Mouse (Mus musculus) embryonic facial prominence, embryonic 14.5 days (tissue): ENCODE measurements at regions not wholly inside any gene's neighbourhood (a gene's known extent, or its start where the extent isn't known, plus 50 kb on each side); places are given as distances from the start of the nearest gene placed in this dataset.

Experiments used
- ATAC-seq: fragments of 200-750 bp; cut with Nextera tagmentation; 2 replicates; pipeline ENCODE4 v1.8.0; 2017; ENCODE audit warnings: low read depth, moderate number of reproducible peaks, moderate TSS enrichment
- DNase-seq: peaks from one replicate; pipeline ENCODE4 v3.0.0-alpha.2; 2015; ENCODE audit warnings: low spot score
- H3K27ac ChIP-seq: fragments of 300-500 bp; sonication (generic); replicated peaks from 2 replicates; pipeline ENCODE4 v1.5.1; 2014; ENCODE audit warnings: low read depth, mild to moderate bottlenecking, low read length, moderate library complexity
- H3K27me3 ChIP-seq: fragments of 300-500 bp; sonication (generic); replicated peaks from 2 replicates; pipeline ENCODE4 v1.6.1; 2014; ENCODE audit warnings: low read length; ENCODE audit not compliant: control insufficient read depth, insufficient read depth
- H3K36me3 ChIP-seq: fragments of 300-500 bp; sonication (generic); 2 replicates; pipeline ENCODE4 v1.6.1; 2014; ENCODE audit warnings: low read length, mixed read lengths; ENCODE audit not compliant: control insufficient read depth, insufficient read depth
- H3K4me1 ChIP-seq: fragments of 300-500 bp; sonication (generic); 2 replicates; pipeline ENCODE4 v1.6.1; 2014; ENCODE audit warnings: antibody characterized with exemption, low read length; ENCODE audit not compliant: control insufficient read depth, insufficient read depth
- H3K4me2 ChIP-seq: fragments of 300-500 bp; sonication (generic); 2 replicates; pipeline ENCODE4 v1.6.1; 2014; ENCODE audit warnings: low read depth, mild to moderate bottlenecking, low read length, moderate library complexity, mixed read lengths
- H3K4me3 ChIP-seq: fragments of 300-500 bp; sonication (generic); 2 replicates; pipeline ENCODE4 v1.5.1; 2014; ENCODE audit warnings: low read depth, mild to moderate bottlenecking, low read length
- H3K9ac ChIP-seq: fragments of 300-500 bp; sonication (generic); 2 replicates; pipeline ENCODE4 v1.6.1; 2014; ENCODE audit warnings: low read depth, mild to moderate bottlenecking, low read length, moderate library complexity, mixed read lengths
- H3K9me3 ChIP-seq: fragments of 300-500 bp; sonication (generic); 2 replicates; pipeline ENCODE4 v1.6.1; 2016; ENCODE audit warnings: low read length; ENCODE audit not compliant: control insufficient read depth
- WGBS: fragments of 180-500 bp; shearing (Covaris S2); extraction: QIAGEN DNeasy Blood & Tissue Kit; methylation state at CpG from one replicate; pipeline ENCODE4 v1.1.7; 2014; 5-methylcytosine and 5-hydroxymethylcytosine counted together

DNA sequence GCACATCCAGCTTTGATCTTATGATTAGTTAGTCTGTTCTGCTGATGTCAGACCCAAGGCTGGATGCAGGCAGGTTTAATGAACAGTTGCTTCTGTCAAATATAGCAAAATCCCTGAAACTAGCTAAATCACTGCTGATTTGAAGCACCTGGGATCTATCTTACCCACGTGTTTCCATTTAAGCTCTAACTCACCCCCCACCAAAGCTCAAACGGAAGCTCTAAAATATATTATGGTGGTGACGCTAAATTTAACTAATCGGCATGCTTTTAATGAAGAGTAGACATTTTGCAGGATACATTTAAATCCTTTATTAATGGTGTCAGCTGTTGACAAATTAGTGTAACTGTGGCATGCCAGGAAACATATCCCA is 241.3 kb upstream of the Pitrm1 start:
- Histone ChIP-seq H3K27me3 (no peaks in the 10 kb centered on the region), H3K9me3 (no peaks in the 10 kb centered on the region), H3K4me1 (no peaks in the 10 kb centered on the region; the same call in 1 of the 2 replicates), H3K9ac (no peak overlapping the region), H3K36me3 (no peaks in the 10 kb centered on the region), H3K4me2 (no peak overlapping the region), H3K27ac (no peak overlapping the region), H3K4me3 (no peak overlapping the region)
- WGBS: 32% methylated on average over 4 of the region's 4 CpGs
- ATAC-seq: no peak
- DNase-seq: peak; percentile 3

DNA sequence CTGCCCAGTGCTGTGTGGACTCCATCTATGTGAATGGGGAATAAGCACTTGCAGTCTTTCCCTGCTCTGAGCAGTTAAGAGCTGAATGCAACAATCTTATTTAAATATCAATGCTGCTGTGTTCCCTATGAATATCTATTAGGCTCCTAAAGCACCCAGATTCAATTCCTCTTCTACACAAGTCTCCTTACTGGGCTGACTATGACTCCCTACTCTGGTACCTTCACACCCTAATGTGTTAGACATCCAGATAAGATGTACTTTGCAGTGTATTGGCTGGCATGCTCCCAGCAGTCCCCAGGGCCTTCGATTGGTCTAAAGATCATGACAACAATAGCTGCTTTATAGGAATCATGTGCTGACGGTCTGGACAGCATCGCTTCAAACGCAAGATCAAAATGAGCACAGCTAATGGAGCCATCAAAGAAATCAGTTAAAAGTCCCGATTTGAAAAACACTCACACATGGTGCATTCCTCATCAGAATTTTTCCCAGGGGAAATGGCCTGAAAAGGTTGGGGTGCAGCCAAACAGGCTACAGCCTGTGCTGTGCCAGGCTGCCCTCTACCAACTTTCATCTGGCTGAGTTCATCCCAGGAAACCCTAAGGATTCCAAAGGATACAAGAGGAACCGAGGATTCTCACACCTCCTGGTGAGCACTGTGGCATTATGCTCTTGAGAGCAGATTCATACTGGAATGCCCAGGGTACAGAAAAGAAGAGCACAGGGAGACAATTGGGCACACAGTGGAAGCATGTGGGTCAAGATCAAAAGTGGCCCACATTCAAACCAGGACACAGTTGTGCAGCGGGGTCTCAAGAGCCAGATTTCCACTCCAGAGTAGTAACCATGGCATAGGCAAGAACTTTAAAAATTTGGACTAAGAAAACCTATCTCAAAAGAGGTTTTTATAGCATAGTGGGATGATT is 240.7 kb upstream of the Pitrm1 start:
- no peak for DNase-seq
- no peaks in the 10 kb centered on the region; the same call in 1 of the 2 replicates for H3K4me1 ChIP-seq
- no peak overlapping the region for H3K4me2 ChIP-seq
- H3K9me3 ChIP-seq: no peaks in the 10 kb centered on the region
- no peaks in the 10 kb centered on the region for H3K36me3 ChIP-seq
- ATAC-seq: no peak
- H3K9ac ChIP-seq: no peak overlapping the region
- H3K27me3 ChIP-seq: no peaks in the 10 kb centered on the region
- WGBS: 53% methylated on average over 7 of the region's 7 CpGs
- no peak overlapping the region for H3K4me3 ChIP-seq
- no peak overlapping the region for H3K27ac ChIP-seq

DNA sequence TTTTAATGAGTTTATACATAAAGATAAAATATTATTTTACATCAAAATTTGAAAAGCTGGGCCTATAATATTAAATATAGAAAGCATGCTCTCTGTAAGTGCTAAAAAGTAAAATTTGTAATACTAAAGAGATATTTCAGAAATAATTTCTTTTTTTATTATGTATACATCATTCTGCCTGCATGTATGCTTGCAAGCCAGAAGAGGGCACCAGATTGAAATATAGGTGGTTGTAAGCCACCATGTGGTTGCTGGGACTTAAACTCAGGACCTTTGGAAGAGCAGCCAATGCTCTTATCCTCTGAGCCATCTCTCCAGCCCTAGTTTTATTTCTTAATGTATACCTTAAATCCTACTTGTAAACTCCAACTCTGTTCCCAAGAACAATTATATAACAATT is 231.7 kb upstream of the Pitrm1 start:
- no peak overlapping the region for H3K9ac ChIP-seq
- no peak for ATAC-seq
- DNase-seq: no peak
- no peaks in the 10 kb centered on the region for H3K4me1 ChIP-seq
- H3K27ac ChIP-seq: no peak overlapping the region
- H3K36me3 ChIP-seq: no peaks in the 10 kb centered on the region
- no peaks in the 10 kb centered on the region for H3K27me3 ChIP-seq
- H3K4me2 ChIP-seq: no peak overlapping the region
- no peak overlapping the region for H3K4me3 ChIP-seq
- H3K9me3 ChIP-seq: no peaks in the 10 kb centered on the region

DNA sequence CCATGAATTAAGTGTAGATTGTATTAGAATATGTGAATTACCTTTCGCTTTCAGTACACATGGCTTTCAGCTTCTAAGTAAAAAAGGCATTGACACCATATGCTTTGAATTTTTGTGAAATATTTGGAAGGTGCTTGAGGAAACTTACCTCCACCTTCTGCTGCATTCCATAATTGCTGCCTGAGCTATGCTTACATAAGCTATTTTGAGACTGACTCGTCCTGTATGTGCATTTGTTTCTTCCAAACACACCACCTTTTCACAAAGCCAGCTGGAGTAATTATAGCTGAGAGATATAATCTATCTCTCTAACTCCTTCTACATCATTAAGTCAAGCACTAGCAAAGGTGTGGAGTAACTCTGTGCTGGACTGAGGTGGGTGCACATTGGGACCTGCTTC is 224.0 kb upstream of the Pitrm1 start:
- DNase-seq (no peak), ATAC-seq (no peak)
- WGBS: 64% methylated on average over 2 of the region's 2 CpGs
- Histone ChIP-seq H3K4me2 (no peak overlapping the region), H3K9me3 (no peaks in the 10 kb centered on the region), H3K4me1 (no peaks in the 10 kb centered on the region), H3K4me3 (no peak overlapping the region), H3K27ac (no peak overlapping the region), H3K36me3 (no peaks in the 10 kb centered on the region), H3K27me3 (no peaks in the 10 kb centered on the region), H3K9ac (no peak overlapping the region)

DNA sequence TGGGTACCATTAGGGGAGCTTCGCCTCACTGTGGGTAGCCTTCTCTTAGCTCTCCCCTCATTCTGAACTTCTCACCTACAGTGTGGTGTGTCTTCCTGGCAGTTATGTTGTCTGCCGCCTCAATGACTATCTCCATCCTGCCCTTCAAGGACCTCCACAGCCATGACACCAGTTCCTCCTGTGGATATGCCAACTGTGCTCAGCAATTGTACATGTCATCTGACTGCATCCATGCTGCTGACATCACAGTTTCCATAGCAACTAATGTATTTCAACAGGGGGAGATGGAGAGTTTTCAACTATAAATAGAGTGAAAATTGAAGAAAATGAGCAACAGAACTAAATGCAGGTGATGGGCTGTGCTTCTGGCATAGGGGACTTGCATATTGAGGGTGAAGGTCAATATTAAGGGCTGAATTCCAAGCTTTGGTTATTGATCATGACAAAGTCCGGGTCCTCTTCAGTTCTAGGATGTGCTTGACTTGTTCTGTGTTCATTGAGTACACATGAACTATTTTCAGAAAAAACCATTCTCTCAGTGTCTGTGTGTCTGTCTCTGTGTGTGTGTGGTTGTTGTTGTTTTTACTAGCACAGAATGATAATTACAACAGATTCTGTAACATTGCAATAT is 217.5 kb upstream of the Pitrm1 start:
- Histone ChIP-seq H3K36me3 (no peaks in the 10 kb centered on the region), H3K9ac (no peak overlapping the region), H3K4me1 (no peaks in the 10 kb centered on the region), H3K4me3 (no peak overlapping the region), H3K9me3 (no peaks in the 10 kb centered on the region), H3K27me3 (no peaks in the 10 kb centered on the region), H3K4me2 (no peak overlapping the region), H3K27ac (no peak overlapping the region)
- no peak for ATAC-seq
- 79% methylated on average over 3 of the region's 3 CpGs for WGBS
- no peak for DNase-seq

DNA sequence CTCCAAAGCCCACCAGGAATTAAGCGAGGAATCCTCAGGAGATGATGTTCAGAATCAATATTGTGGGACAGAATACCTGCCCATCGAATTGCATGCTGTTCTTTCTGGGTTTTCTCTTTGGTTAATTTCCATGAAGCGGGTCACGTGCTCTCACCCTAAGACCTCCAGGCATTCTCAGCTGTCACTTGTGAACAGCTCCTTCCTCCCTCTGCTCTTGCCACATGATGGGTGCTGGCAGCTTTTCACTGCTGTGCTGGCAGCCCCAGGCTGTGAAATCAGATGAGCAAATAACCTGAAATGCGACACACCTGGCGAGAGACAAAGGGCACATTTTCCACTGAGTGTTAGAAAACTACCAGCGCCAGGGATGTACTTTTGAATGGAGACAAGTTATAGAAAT is 207.8 kb upstream of the Pitrm1 start:
- 54% methylated on average over 7 of the region's 7 CpGs for WGBS
- Histone ChIP-seq H3K36me3 (no peaks in the 10 kb centered on the region), H3K27ac (no peak overlapping the region), H3K4me2 (no peak overlapping the region), H3K4me3 (no peak overlapping the region), H3K9ac (no peak overlapping the region), H3K27me3 (no peaks in the 10 kb centered on the region), H3K9me3 (no peaks in the 10 kb centered on the region), H3K4me1 (no peaks in the 10 kb centered on the region)
- DNase-seq: peak; percentile 76
- ATAC-seq: peak; percentile 82

DNA sequence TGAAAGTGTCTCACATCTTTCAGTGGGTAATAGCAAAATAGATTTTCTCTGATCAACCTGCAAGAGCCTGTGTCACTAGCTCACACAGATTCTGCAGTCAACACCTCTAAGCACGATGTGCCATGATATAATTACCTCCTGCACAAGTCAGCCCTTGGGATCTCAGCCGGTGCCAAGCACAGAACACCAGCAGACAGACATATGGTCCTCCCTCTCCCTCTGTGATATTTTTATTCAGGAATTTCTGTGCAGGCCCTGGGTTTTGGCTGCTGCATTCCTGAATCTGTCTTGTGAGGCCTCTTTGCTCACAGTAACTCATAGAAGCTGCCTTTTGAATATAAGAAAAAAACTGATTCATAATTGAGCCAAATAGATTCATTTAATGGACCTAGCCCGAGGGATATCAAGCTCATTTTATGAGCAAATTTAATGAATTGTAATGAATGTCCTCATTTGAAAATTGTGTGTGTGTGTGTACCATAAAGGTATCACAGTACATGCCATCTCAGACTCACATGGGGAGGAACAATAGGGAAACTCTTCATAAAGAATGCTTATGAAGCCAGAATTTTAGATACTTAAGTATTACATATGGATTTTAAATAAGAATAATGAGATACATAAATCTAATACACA is 206.7 kb upstream of the Pitrm1 start:
- ATAC-seq: peak; percentile 70
- peak; percentile 54 for DNase-seq
- Histone ChIP-seq H3K27ac (no peak overlapping the region), H3K27me3 (no peaks in the 10 kb centered on the region), H3K4me3 (no peak overlapping the region), H3K4me2 (no peak overlapping the region), H3K9ac (no peak overlapping the region), H3K9me3 (no peaks in the 10 kb centered on the region), H3K36me3 (no peaks in the 10 kb centered on the region), H3K4me1 (no peaks in the 10 kb centered on the region)
- WGBS: 41% methylated on average over 3 of the region's 3 CpGs

DNA sequence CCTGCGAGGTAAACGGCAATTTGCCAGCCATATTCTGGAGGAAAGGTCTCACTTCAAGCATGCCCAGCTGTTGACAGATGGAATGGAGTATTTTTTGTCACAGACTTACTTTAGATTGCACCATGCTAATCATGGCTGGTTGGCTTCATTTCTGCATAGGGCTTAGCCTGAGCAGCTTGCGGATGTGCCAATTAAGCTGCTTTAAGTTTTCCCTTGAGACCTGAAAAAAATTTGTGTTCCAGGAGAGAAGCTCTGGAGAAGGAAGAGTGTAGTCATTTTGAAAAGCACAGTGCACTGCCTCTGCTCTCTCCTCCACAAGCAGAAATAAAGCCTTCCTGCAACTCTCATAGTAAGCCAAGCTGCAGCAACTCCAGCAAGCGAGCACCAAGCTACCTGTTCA is 182.8 kb upstream of the Pitrm1 start:
- Histone ChIP-seq H3K4me1 (no peaks in the 10 kb centered on the region), H3K27me3 (no peaks in the 10 kb centered on the region), H3K27ac (no peak overlapping the region), H3K9me3 (no peaks in the 10 kb centered on the region), H3K4me3 (no peak overlapping the region), H3K9ac (no peak overlapping the region), H3K36me3 (no peaks in the 10 kb centered on the region), H3K4me2 (no peak overlapping the region)
- DNase-seq (peak; percentile 78), ATAC-seq (peak; percentile 62; the same call in 1 of the 2 replicates)
- WGBS: 68% methylated on average over 4 of the region's 4 CpGs
